Mouse (Mus musculus): ENCODE results near the gene Psat1.

DNA sequence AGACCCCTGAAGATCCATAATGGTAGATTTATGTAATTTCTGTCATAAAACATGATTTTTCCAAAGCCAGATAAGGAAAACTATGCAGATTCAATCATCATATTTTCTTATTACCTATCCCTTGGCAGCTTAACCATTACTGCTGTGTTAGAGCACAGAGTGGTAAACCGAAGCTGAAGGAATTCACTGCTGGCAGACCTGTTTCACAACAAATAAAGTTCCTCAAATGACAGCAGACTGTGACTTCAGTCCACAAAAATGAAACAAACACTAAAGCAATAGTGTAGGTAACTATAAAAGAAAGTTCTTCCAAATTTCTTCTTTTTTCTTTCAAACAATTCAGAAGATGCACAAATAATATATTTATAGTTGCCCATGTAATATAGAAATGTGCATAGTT is 43.0 kb upstream of the Psat1 start:
- TF ChIP-seq CTCF (IDR thresholded peaks at IDR 0.05; ENCODE audit: low read depth) (no peak), EP300 (IDR thresholded peaks at IDR 0.05; ENCODE audit: low read depth) (no peak)
